Mouse (Mus musculus) liver, postnatal 0 days (tissue): ENCODE measurements around the gene Hivep2.

Experiments used
- CTCF ChIP-seq: sonication (generic); IDR thresholded peaks from 2 replicates; pipeline ENCODE4 v1.5.1; 2016; ENCODE audit warnings: antibody characterized with exemption, low read depth
- EP300 ChIP-seq: IDR thresholded peaks from 2 replicates; pipeline ENCODE4 v1.6.1; 2016; ENCODE audit warnings: antibody characterized with exemption, low read depth, mild to moderate bottlenecking

- TF ChIP-seq CTCF (no peak), EP300 (no peak)
Observed at GRCm38 (mm10) chr10:14087316-14087715, 121.4 kb downstream of the Hivep2 start.
